ENCODE assay signal across 7 mouse cellular contexts in the genomic region with DNA sequence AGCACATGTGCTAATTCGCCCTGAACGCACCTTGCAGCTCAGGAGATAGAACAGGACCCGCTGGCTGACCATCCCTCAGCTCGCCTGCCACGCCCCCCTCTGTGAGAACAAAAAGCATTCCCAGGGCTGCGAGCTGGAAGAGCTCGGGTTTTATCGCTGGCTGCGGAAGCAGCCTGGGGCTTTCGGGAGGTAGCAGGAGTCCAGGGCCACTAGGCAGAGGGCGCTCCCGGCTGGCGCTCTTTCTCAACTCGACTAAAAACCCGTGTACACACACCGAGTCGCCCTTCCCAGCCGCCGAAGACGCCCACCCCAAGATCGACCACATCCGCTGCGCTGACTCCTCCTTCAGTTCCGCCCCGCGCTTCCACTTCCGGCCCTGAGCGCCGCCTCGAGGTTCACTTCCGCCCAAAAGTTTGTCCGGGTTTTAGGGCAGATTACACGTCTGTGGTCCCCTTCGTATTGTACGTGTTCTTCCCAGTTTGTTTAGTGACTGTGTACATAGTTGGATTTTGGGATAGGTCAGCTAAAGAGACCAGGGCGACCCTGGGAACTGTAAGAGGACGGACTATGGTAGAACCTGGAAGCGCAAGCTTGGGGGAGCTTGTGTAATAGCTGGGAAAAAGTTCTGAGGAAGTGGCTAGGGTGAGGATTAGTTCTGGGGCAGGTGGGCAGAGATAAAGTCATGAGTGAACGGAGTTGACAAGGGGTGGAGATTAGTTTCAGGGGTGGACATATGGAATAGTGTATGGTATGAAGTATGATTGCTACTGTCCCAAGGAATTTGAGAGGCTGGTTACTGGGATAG. TPM values are rescaled to one million over a fixed set of nuclear protein-coding genes. Genes with fewer than 3 reads are reported as not detected.
A peak's percentile ranks its signal among the peaks of the same experiment; 100 is the strongest.
DNase-seq lines count a peak whose midpoint lies in the region; ATAC-seq and TF ChIP-seq lines count a peak whose summit lies in the region.

No protein-coding gene starts in this region.

- peak overlapping the region; percentile 87 for H3K27ac ChIP-seq in embryonic facial prominence, embryonic 12.5 days
- peak overlapping the region; percentile 67 for H3K27ac ChIP-seq in intestine, postnatal 0 days (ENCODE audit: low read depth, low read length)
- peak overlapping the region; percentile 87 for H3K27ac ChIP-seq in midbrain, embryonic 10.5 days (replicated peaks)

- H3K4me1 ChIP-seq in embryonic facial prominence, embryonic 12.5 days, result no peaks in the 10 kb centered on the region
- no peaks in the 10 kb centered on the region for H3K4me1 ChIP-seq in intestine, postnatal 0 days (replicated peaks; ENCODE audit: control insufficient read depth, insufficient read depth, low read length)
- H3K4me1 ChIP-seq in midbrain, embryonic 10.5 days, result peaks cover 6% of the 10 kb centered on the region

- intact Hi-C loops in left cerebral cortex, postnatal 36 days (cut with DNase I), result loop anchor here (5.0 kb wide), 1 partner anchor 181 kb away; a partner anchor contains a TSS

- peak; percentile 44; the same call in 1 of the 2 replicates for TF ChIP-seq CTCF in intestine, postnatal 0 days (IDR thresholded peaks at IDR 0.05; ENCODE audit: low read depth)

- H3K27me3 ChIP-seq in embryonic facial prominence, embryonic 12.5 days, result no peaks in the 10 kb centered on the region
- H3K27me3 ChIP-seq in intestine, postnatal 0 days (replicated peaks; ENCODE audit: control insufficient read depth, insufficient read depth, low read length), result no peaks in the 10 kb centered on the region
- H3K27me3 ChIP-seq in midbrain, embryonic 10.5 days (ENCODE audit: low read depth, poor library complexity, severe bottlenecking), result no peaks in the 10 kb centered on the region

- peak overlapping the region; percentile 52 for H3K4me3 ChIP-seq in embryonic facial prominence, embryonic 12.5 days
- H3K4me3 ChIP-seq in intestine, postnatal 0 days (ENCODE audit: low read depth, low read length), result peak overlapping the region; percentile 67
- peak overlapping the region; percentile 65 for H3K4me3 ChIP-seq in midbrain, embryonic 10.5 days

- no peaks in the 10 kb centered on the region for H3K9me3 ChIP-seq in embryonic facial prominence, embryonic 12.5 days
- no peaks in the 10 kb centered on the region for H3K9me3 ChIP-seq in intestine, postnatal 0 days (ENCODE audit: control insufficient read depth)
- H3K9me3 ChIP-seq in midbrain, embryonic 10.5 days (replicated peaks), result no peaks in the 10 kb centered on the region

- DNase-seq in adrenal gland, postnatal 4 days (ENCODE audit: low spot score in 2 of 2), result peak; percentile 27 to 37
- DNase-seq in left cerebral cortex, postnatal 36 days (ENCODE audit: low spot score in 2 of 2), result peak; percentile 68
- peak; percentile 88 for DNase-seq in midbrain, embryonic 10.5 days (ENCODE audit: low spot score)
- DNase-seq in right cerebral cortex, postnatal 36 days (ENCODE audit: low spot score in 2 of 2), result peak; percentile 49 to 50

- H3K36me3 ChIP-seq in embryonic facial prominence, embryonic 12.5 days, result no peaks in the 10 kb centered on the region
- H3K36me3 ChIP-seq in intestine, postnatal 0 days (ENCODE audit: control insufficient read depth, insufficient read depth), result no peaks in the 10 kb centered on the region
- peaks cover 5% of the 10 kb centered on the region for H3K36me3 ChIP-seq in midbrain, embryonic 10.5 days

- ATAC-seq in embryonic facial prominence, embryonic 12.5 days (ENCODE audit: insufficient number of reproducible peaks, insufficient read depth, low FRiP score, low TSS enrichment), result peak; percentile 96
- peak; percentile 97 for ATAC-seq in granulocyte monocyte progenitor cell, adult 5-6 weeks (replicated peaks; ENCODE audit: poor library complexity, severe bottlenecking)
- peak; percentile 92 for ATAC-seq in intestine, postnatal 0 days

- 4% methylated on average over 39 of the region's 39 CpGs for WGBS in embryonic facial prominence, embryonic 12.5 days
- WGBS in intestine, postnatal 0 days, result 3% methylated on average over 39 of the region's 39 CpGs
- 5% methylated on average over 39 of the region's 39 CpGs for WGBS in midbrain, embryonic 10.5 days

- H3K9ac ChIP-seq in embryonic facial prominence, embryonic 12.5 days, result peak overlapping the region; percentile 58
- peak overlapping the region; percentile 35 for H3K9ac ChIP-seq in intestine, postnatal 0 days (ENCODE audit: low read depth, low read length)

- peak overlapping the region; percentile 55 for H3K4me2 ChIP-seq in embryonic facial prominence, embryonic 12.5 days (replicated peaks)
- peak overlapping the region; percentile 72 for H3K4me2 ChIP-seq in intestine, postnatal 0 days (replicated peaks; ENCODE audit: low read depth)

RNA-seq across cellular contexts. Expression of a gene that starts 4.5 kb away (rescaled TPM):
- total RNA-seq in adrenal gland, postnatal 4 days (2021), result 1 to 10 TPM; 4.2 to 4.7 TPM
- 11.8 and 13.9 TPM in 2 replicates for polyA plus RNA-seq in embryonic facial prominence, embryonic 12.5 days (2016; fragmentation: Nextera tagmentation; extraction: Ambion mirVana)
- 1.8 and 7.3 TPM in 2 replicates for total RNA-seq in granulocyte monocyte progenitor cell, adult 5-6 weeks (2014; fragmentation: Nextera tagmentation)
- total RNA-seq in granulocyte monocyte progenitor cell, adult 5-6 weeks (2017), result 2.6 and 4.6 TPM in 2 replicates
- polyA plus RNA-seq in intestine, postnatal 0 days (2015; fragmentation: Nextera tagmentation; extraction: Ambion mirVana), result 0.68 and 0.80 TPM in 2 replicates
- 1 to 10 TPM; 2.1 to 3.1 TPM for total RNA-seq in left cerebral cortex, postnatal 36 days (2021)
- polyA plus RNA-seq in midbrain, embryonic 10.5 days (2016; fragmentation: Nextera tagmentation; extraction: Ambion mirVana), result 10.2 and 13.2 TPM in 2 replicates

RNA-seq across cellular contexts. Expression of a gene that starts 4.6 kb away (rescaled TPM):
- total RNA-seq in adrenal gland, postnatal 4 days (2021), result not detected
- not detected in 2 replicates for polyA plus RNA-seq in embryonic facial prominence, embryonic 12.5 days (2016; fragmentation: Nextera tagmentation; extraction: Ambion mirVana)
- not detected in 2 replicates for total RNA-seq in granulocyte monocyte progenitor cell, adult 5-6 weeks (2014; fragmentation: Nextera tagmentation)
- not detected in 2 replicates for total RNA-seq in granulocyte monocyte progenitor cell, adult 5-6 weeks (2017)
- polyA plus RNA-seq in intestine, postnatal 0 days (2015; fragmentation: Nextera tagmentation; extraction: Ambion mirVana), result not detected in 2 replicates
- total RNA-seq in left cerebral cortex, postnatal 36 days (2021), result not detected
- not detected in 2 replicates for polyA plus RNA-seq in midbrain, embryonic 10.5 days (2016; fragmentation: Nextera tagmentation; extraction: Ambion mirVana)

RNA-seq across cellular contexts. Expression of a gene that starts 43.1 kb away (rescaled TPM):
- total RNA-seq in adrenal gland, postnatal 4 days (2021), result not detected
- polyA plus RNA-seq in embryonic facial prominence, embryonic 12.5 days (2016; fragmentation: Nextera tagmentation; extraction: Ambion mirVana), result 0.08 TPM in 1 of 2 replicates, not detected in the other
- not detected in 2 replicates for total RNA-seq in granulocyte monocyte progenitor cell, adult 5-6 weeks (2014; fragmentation: Nextera tagmentation)
- not detected in 2 replicates for total RNA-seq in granulocyte monocyte progenitor cell, adult 5-6 weeks (2017)
- polyA plus RNA-seq in intestine, postnatal 0 days (2015; fragmentation: Nextera tagmentation; extraction: Ambion mirVana), result not detected in 2 replicates
- not detected for total RNA-seq in left cerebral cortex, postnatal 36 days (2021)
- polyA plus RNA-seq in midbrain, embryonic 10.5 days (2016; fragmentation: Nextera tagmentation; extraction: Ambion mirVana), result not detected in 2 replicates

Comparison
In these comparisons a context has a peak if more than half of its experiments do, and no peak if none do; other contexts are left out.
1. Peak in every context shown above with its lines: DNase-seq, ATAC-seq, H3K4me3 ChIP-seq and H3K27ac ChIP-seq.
2. DNase-seq: peak in every context shown above with its lines; median percentile 88 in midbrain, embryonic 10.5 days; 68 in left cerebral cortex, postnatal 36 days; 50 in right cerebral cortex, postnatal 36 days; 32 in adrenal gland, postnatal 4 days.